Comparison of ENCODE assay signal across 8 mouse cellular contexts in the genomic region with DNA sequence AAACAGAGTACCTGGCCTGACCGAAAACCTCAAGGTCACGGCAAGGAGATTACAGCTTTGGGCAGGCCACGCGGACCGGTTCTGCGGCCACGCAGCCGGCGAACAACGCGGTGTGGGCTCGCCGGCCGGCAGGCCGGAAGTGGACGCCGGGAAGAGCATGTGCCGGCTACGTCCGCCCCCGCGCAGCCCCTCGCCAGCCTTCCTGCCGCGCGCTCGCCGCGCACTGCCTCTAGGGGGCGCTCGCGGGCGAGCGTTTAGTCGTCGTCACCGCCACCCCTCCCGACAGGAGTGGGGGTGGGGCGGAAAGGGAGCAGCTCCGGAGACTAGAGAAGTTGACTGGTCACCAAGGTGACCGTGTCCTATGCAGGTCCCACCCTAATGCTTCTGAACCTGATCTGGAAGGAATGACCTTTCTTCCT. TPM values are rescaled to one million over a fixed set of nuclear protein-coding genes. Genes with fewer than 3 reads are reported as not detected.
A peak's percentile ranks its signal among the peaks of the same experiment; 100 is the strongest.
DNase-seq lines count a peak whose midpoint lies in the region; ATAC-seq lines count a peak whose summit lies in the region.

No protein-coding gene starts in this region.

- H3K4me1 ChIP-seq in erythroblast, embryonic 14.5 days (ENCODE audit: control insufficient read depth): peaks cover 20% of the 10 kb centered on the region
- H3K4me1 ChIP-seq in heart, embryonic 13.5 days: peaks cover 3% of the 10 kb centered on the region; the same call in 1 of the 2 replicates
- H3K4me1 ChIP-seq in liver, embryonic 12.5 days: peaks cover 8% of the 10 kb centered on the region; the same call in 1 of the 2 replicates

- H3K27ac ChIP-seq in heart, embryonic 13.5 days (replicated peaks): peak overlapping the region; percentile 95
- peak overlapping the region; percentile 91 for H3K27ac ChIP-seq in liver, embryonic 12.5 days

- peaks cover 22% of the 10 kb centered on the region for H3K36me3 ChIP-seq in erythroblast, embryonic 14.5 days (ENCODE audit: control insufficient read depth)
- H3K36me3 ChIP-seq in heart, embryonic 13.5 days: peaks cover 16% of the 10 kb centered on the region
- H3K36me3 ChIP-seq in liver, embryonic 12.5 days: peaks cover 17% of the 10 kb centered on the region
- H3K36me3 ChIP-seq in splenic B cell, adult 2 months (ENCODE audit: control insufficient read depth, insufficient read depth, low read length, poor library complexity, severe bottlenecking): no peaks in the 10 kb centered on the region

- DNase-seq in A20 (ENCODE audit: low read depth, low spot score): peak; percentile 86
- DNase-seq in brain, adult 2 months (ENCODE audit: low read depth, low spot score): peak; percentile 85
- DNase-seq in kidney, postnatal 10 days: peak; percentile 89
- peak; percentile 86 for DNase-seq in naive thymus-derived CD4-positive, alpha-beta T cell, adult 2 months (ENCODE audit: low read depth)
- peak; percentile 86 for DNase-seq in splenic B cell, adult 2 months (ENCODE audit: low read depth, low spot score)

- 19% methylated on average over 40 of the region's 41 CpGs for WGBS in heart, embryonic 13.5 days
- 12% methylated on average over 41 of the region's 41 CpGs for WGBS in liver, embryonic 12.5 days (ENCODE audit: insufficient replicate concordance)

- ATAC-seq in heart, embryonic 13.5 days (ENCODE audit: extremely low read depth, insufficient number of reproducible peaks, low FRiP score, low TSS enrichment): peak; percentile 74
- peak; percentile 54 for ATAC-seq in liver, embryonic 12.5 days

- no peaks in the 10 kb centered on the region for H3K27me3 ChIP-seq in erythroblast, embryonic 14.5 days (ENCODE audit: control insufficient read depth)
- H3K27me3 ChIP-seq in heart, embryonic 13.5 days (replicated peaks): no peaks in the 10 kb centered on the region
- no peaks in the 10 kb centered on the region for H3K27me3 ChIP-seq in liver, embryonic 12.5 days (replicated peaks)
- H3K27me3 ChIP-seq in splenic B cell, adult 2 months (ENCODE audit: control insufficient read depth, insufficient read depth, low read length, poor library complexity, severe bottlenecking): no peaks in the 10 kb centered on the region

- peak overlapping the region; percentile 91 for H3K4me3 ChIP-seq in erythroblast, embryonic 14.5 days (replicated peaks)
- peak overlapping the region; percentile 68 for H3K4me3 ChIP-seq in heart, embryonic 13.5 days
- H3K4me3 ChIP-seq in liver, embryonic 12.5 days: peak overlapping the region; percentile 76

- H3K9ac ChIP-seq in heart, embryonic 13.5 days: peak overlapping the region; percentile 91
- H3K9ac ChIP-seq in liver, embryonic 12.5 days: peak overlapping the region; percentile 81

- H3K9me3 ChIP-seq in erythroblast, embryonic 14.5 days (ENCODE audit: control insufficient read depth, low read length): peaks cover 10% of the 10 kb centered on the region
- no peaks in the 10 kb centered on the region for H3K9me3 ChIP-seq in heart, embryonic 13.5 days
- H3K9me3 ChIP-seq in liver, embryonic 12.5 days (replicated peaks): no peaks in the 10 kb centered on the region

- peak overlapping the region; percentile 65 for H3K4me2 ChIP-seq in heart, embryonic 13.5 days
- peak overlapping the region; percentile 74 for H3K4me2 ChIP-seq in liver, embryonic 12.5 days

RNA-seq across cellular contexts. Expression of a gene that starts 0.7 kb away (rescaled TPM):
- polyA plus RNA-seq in erythroblast, embryonic 14.5 days (2012): 2.4 and 2.7 TPM in 2 replicates
- 964 and 1,107 TPM in 2 replicates for polyA plus RNA-seq in heart, embryonic 13.5 days (2015; fragmentation: Nextera tagmentation; extraction: Ambion mirVana)
- 641 and 655 TPM in 2 replicates for polyA plus RNA-seq in liver, embryonic 12.5 days (2016; fragmentation: Nextera tagmentation; extraction: Ambion mirVana)

RNA-seq across cellular contexts. Expression of a gene that starts 52.7 kb away (rescaled TPM):
- not detected in 2 replicates for polyA plus RNA-seq in erythroblast, embryonic 14.5 days (2012)
- 3.0 and 4.1 TPM in 2 replicates for polyA plus RNA-seq in heart, embryonic 13.5 days (2015; fragmentation: Nextera tagmentation; extraction: Ambion mirVana)
- 1.0 and 1.2 TPM in 2 replicates for polyA plus RNA-seq in liver, embryonic 12.5 days (2016; fragmentation: Nextera tagmentation; extraction: Ambion mirVana)

Comparison
In these comparisons a context has a peak if more than half of its experiments do, and no peak if none do; other contexts are left out.
1. Peak in every context shown above with its lines: DNase-seq, ATAC-seq, H3K4me3 ChIP-seq and H3K27ac ChIP-seq.
2. RNA of a gene that starts 0.7 kb away (polyA plus RNA-seq): 964 to 1,107 TPM in heart, embryonic 13.5 days and 641 to 655 TPM in liver, embryonic 12.5 days; 2.4 to 2.7 TPM in erythroblast, embryonic 14.5 days; every median in the first group is over 100 times any median in the second.